Mouse (Mus musculus): ENCODE results near the gene Ap4m1.

DNA sequence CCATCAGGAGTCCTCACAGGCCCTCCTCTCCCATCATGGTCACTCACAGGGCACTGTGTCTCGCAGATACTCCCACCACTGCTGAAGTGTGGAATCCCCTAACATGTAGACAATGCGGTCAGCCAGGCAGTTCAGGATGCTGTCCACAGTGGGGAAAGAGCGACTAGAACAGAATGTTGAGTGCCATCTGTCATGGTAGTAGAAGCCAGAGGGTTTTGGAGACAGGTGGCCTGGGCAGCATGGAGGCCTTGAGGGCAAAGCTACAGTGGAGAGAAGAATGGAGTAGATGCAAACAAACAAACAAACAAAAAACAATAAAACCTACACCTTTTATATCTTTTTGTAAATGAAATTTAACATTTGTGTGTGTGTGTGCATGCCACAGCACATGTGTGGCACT is 30.3 kb downstream of the Ap4m1 start:
- TF ChIP-seq CTCF (IDR thresholded peaks at IDR 0.05; ENCODE audit: control insufficient read depth, insufficient read depth, low read length) (no peak), POLR2A (IDR thresholded peaks at IDR 0.05; ENCODE audit: borderline replicate concordance, control insufficient read depth, low read depth, low read length) (no peak)

Data from bone marrow, adult 2 months (tissue).